Mouse (Mus musculus): ENCODE results near the gene Ephb2. TPM values are rescaled to one million over a fixed set of nuclear protein-coding genes. Genes with fewer than 3 reads are reported as not detected.

Ephb2 gene
- total and polyA plus RNA-seq, 3 experiments, result 0.08 to 0.34 (median 0.33) TPM

DNA sequence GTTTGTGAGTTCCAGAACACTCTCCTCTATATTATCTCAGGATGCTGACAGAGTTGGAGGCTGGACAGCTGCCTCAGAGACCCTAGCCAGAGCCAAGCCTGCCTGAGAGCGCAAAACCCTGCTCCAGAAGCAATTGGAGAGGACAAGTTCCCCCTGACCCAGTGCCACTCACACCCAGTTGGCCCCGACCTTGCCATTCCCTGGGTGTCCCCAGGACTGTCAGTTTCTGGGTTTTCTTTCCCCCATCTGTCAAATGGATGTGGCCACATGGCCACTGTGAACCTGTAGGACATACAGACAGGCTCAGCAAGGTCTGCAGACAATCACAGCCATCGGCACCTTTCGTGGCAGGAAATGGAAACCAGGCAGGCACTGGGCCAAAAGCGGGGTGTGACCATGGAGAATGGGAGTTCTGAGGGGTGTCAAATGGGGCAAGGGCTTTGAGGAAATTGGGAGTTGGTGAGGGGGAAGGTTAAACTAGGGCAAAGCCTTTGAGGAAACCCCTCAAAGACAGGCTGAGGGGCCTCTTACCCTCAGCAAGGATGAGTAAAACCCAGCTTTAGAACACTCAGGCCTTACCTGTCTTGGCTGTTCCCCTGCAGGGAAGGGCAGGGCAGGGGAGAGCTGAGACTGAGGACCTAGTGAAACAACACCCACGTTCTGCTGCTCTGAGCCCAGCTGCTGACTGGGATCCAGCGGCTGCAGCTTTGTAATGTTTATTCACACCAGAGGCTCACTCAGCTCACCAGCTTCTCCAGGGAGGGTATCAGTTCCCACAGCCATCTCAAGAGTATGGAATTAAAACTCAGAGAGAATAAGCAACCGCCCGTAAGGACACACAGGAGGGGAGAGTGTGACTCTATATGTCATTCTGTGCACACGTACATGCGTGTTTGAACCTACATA lies 6.9 kb downstream of the Ephb2 start:
- Histone ChIP-seq H3K9me3 (replicated peaks) (no peaks in the 10 kb centered on the region), H3K36me3 (replicated peaks) (no peaks in the 10 kb centered on the region), H3K4me1 (ENCODE audit: insufficient read depth, low read depth, low read length) (no peaks in the 10 kb centered on the region), H3K27me3 (ENCODE audit: insufficient read depth, low read length) (no peaks in the 10 kb centered on the region; the same call in 1 of the 2 replicates), H3K4me3 (ENCODE audit: low read depth, low read length) (no peak overlapping the region)
- DNase-seq (ENCODE audit: low spot score), result no peak
- TF ChIP-seq GATA2 (IDR thresholded peaks at IDR 0.05; ENCODE audit: borderline replicate concordance, low read depth, low read length), result no peak
- TF ChIP-seq POLR2AphosphoS5 (IDR thresholded peaks at IDR 0.05; ENCODE audit: insufficient replicate concordance, low read depth, low read length), result no peak
- no peak for TF ChIP-seq GATA1 (IDR thresholded peaks at IDR 0.05; ENCODE audit: borderline replicate concordance, low read length)
- TF ChIP-seq CTCF (IDR thresholded peaks at IDR 0.05; ENCODE audit: low read depth, low read length), result no peak
- no peak for TF ChIP-seq TAL1 (conservative IDR thresholded peaks at IDR 0.05; ENCODE audit: low read depth, low read length)
- ATAC-seq (ENCODE audit: extremely low read depth, insufficient number of reproducible peaks, low FRiP score, poor library complexity, severe bottlenecking), result no peak

DNA sequence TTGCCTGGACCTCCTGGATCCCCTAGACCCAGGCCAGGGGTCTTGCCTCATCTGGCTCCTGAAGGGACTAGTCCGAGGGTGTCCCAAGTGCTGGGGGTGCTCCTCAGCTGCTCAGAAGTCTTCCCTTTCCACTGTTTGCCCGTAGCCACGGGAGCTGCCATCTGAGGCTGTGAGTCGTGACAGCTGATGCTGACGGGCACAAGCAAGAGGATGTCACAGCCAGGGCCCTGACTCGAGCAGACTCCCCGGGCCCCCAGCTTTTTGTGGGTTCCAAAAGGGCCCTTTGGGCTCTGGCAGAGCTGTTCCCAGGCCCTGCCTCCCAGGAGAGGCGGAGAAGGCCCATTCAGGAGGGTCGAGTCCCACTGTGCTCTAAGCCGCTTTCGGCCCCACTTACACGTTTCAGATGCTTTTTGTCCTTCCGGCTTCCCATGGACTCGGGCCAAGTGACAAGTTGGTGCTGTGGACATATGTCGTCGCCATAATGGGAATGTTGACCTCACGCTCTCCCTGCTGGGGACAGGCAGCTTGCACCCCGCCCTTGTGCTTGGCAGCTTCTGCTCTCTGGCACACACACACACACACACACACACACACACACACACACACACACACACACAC lies 10.7 kb downstream of the Ephb2 start:
- Histone ChIP-seq H3K4me1 (ENCODE audit: insufficient read depth, low read depth, low read length) (no peaks in the 10 kb centered on the region), H3K36me3 (replicated peaks) (no peaks in the 10 kb centered on the region), H3K27me3 (ENCODE audit: insufficient read depth, low read length) (no peaks in the 10 kb centered on the region; the same call in 1 of the 2 replicates), H3K4me3 (ENCODE audit: low read depth, low read length) (no peak overlapping the region), H3K9me3 (replicated peaks) (no peaks in the 10 kb centered on the region)
- TF ChIP-seq POLR2AphosphoS5 (IDR thresholded peaks at IDR 0.05; ENCODE audit: insufficient replicate concordance, low read depth, low read length) (no peak), TAL1 (conservative IDR thresholded peaks at IDR 0.05; ENCODE audit: low read depth, low read length) (no peak), GATA2 (IDR thresholded peaks at IDR 0.05; ENCODE audit: borderline replicate concordance, low read depth, low read length) (no peak), GATA1 (IDR thresholded peaks at IDR 0.05; ENCODE audit: borderline replicate concordance, low read length) (no peak), CTCF (IDR thresholded peaks at IDR 0.05; ENCODE audit: low read depth, low read length) (no peak)
- ATAC-seq (ENCODE audit: extremely low read depth, insufficient number of reproducible peaks, low FRiP score, poor library complexity, severe bottlenecking), result no peak
- no peak for DNase-seq (ENCODE audit: low spot score)

DNA sequence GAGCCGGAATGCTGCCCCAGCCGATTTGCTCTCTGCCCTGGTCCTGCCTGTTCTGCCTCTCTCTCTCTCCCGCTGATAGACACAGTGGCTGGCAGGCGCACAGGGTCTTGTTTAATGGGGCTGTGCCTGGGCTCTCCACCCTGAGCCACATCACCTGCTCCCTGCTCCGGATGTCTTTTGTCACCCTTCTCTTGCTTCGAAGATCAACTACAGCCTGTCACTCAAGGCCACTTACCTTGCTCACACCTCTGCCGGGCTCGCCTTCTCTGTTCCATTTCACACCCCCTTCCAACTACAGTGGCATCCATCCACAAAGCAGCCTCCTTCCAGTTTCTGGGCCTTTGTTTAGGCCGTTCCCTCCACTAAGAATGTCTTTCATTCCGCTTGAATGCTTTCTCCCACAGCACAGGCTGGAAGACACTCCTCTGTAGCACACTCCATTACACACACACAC lies 15.7 kb downstream of the Ephb2 start:
- DNase-seq (ENCODE audit: low spot score), result no peak
- TF ChIP-seq CTCF (IDR thresholded peaks at IDR 0.05; ENCODE audit: low read depth, low read length) (no peak), GATA1 (IDR thresholded peaks at IDR 0.05; ENCODE audit: borderline replicate concordance, low read length) (no peak), GATA2 (IDR thresholded peaks at IDR 0.05; ENCODE audit: borderline replicate concordance, low read depth, low read length) (no peak), TAL1 (conservative IDR thresholded peaks at IDR 0.05; ENCODE audit: low read depth, low read length) (no peak), POLR2AphosphoS5 (IDR thresholded peaks at IDR 0.05; ENCODE audit: insufficient replicate concordance, low read depth, low read length) (no peak)
- Histone ChIP-seq H3K36me3 (replicated peaks) (no peaks in the 10 kb centered on the region), H3K27me3 (ENCODE audit: insufficient read depth, low read length) (no peaks in the 10 kb centered on the region; the same call in 1 of the 2 replicates), H3K4me1 (ENCODE audit: insufficient read depth, low read depth, low read length) (no peaks in the 10 kb centered on the region), H3K4me3 (ENCODE audit: low read depth, low read length) (no peak overlapping the region), H3K9me3 (replicated peaks) (no peaks in the 10 kb centered on the region)
- no peak for ATAC-seq (ENCODE audit: extremely low read depth, insufficient number of reproducible peaks, low FRiP score, poor library complexity, severe bottlenecking)

DNA sequence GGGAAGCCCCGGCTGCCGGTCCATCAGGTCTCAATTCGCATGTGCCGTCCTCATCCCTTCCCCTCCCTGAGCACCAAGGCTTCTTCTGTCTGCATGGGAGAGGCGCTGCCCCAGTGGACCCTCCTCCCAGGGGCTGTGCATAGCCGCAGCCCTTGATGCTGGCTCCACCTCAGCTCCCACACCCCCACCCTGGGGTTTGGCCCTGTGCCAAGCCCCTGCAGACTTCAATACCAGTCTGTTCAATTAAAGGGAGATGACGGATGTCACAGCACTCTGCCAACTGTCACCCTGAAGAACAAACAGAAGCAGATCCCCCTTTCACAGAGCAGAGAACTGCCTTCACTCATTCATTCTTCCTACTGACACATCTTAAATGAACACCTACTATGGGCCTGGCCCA lies 19.1 kb downstream of the Ephb2 start:
- ATAC-seq (ENCODE audit: extremely low read depth, insufficient number of reproducible peaks, low FRiP score, poor library complexity, severe bottlenecking) (no peak), DNase-seq (ENCODE audit: low spot score) (no peak)
- no peaks in the 10 kb centered on the region; the same call in 1 of the 2 replicates for H3K27me3 ChIP-seq (ENCODE audit: insufficient read depth, low read length)
- TF ChIP-seq POLR2AphosphoS5 (IDR thresholded peaks at IDR 0.05; ENCODE audit: insufficient replicate concordance, low read depth, low read length) (no peak), GATA2 (IDR thresholded peaks at IDR 0.05; ENCODE audit: borderline replicate concordance, low read depth, low read length) (no peak), GATA1 (IDR thresholded peaks at IDR 0.05; ENCODE audit: borderline replicate concordance, low read length) (no peak), CTCF (IDR thresholded peaks at IDR 0.05; ENCODE audit: low read depth, low read length) (no peak), TAL1 (conservative IDR thresholded peaks at IDR 0.05; ENCODE audit: low read depth, low read length) (no peak)
- H3K4me3 ChIP-seq (ENCODE audit: low read depth, low read length), result no peak overlapping the region
- no peaks in the 10 kb centered on the region for H3K36me3 ChIP-seq (replicated peaks)
- no peaks in the 10 kb centered on the region for H3K4me1 ChIP-seq (ENCODE audit: insufficient read depth, low read depth, low read length)
- H3K9me3 ChIP-seq (replicated peaks), result no peaks in the 10 kb centered on the region

DNA sequence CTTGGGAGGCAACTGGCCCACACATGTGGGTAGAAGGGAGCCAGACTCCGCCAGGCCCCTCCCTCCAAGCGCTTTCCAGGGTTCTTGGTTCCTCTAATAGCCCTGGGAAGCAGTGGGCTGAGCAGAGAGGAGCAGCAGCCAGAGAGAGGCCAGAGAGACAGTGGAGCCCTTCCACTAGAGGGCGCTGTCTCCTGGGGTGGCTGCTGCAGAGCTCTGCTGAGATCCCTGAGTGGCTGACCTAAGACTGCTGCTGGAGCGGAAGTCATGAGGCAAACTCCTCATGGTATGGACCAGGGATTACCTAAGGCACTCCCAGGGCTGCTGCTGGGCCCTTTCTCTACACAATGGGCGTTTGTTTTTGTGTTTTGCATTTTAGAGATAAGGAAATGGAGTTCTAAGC lies 20.4 kb downstream of the Ephb2 start:
- TF ChIP-seq TAL1 (conservative IDR thresholded peaks at IDR 0.05; ENCODE audit: low read depth, low read length) (no peak), GATA1 (IDR thresholded peaks at IDR 0.05; ENCODE audit: borderline replicate concordance, low read length) (no peak), CTCF (IDR thresholded peaks at IDR 0.05; ENCODE audit: low read depth, low read length) (no peak), POLR2AphosphoS5 (IDR thresholded peaks at IDR 0.05; ENCODE audit: insufficient replicate concordance, low read depth, low read length) (no peak), GATA2 (IDR thresholded peaks at IDR 0.05; ENCODE audit: borderline replicate concordance, low read depth, low read length) (no peak)
- DNase-seq (ENCODE audit: low spot score) (peak; percentile 26), ATAC-seq (ENCODE audit: extremely low read depth, insufficient number of reproducible peaks, low FRiP score, poor library complexity, severe bottlenecking) (0 out of 2 replicates have a peak, but pooled peaks have one; percentile 8)
- Histone ChIP-seq H3K36me3 (replicated peaks) (no peaks in the 10 kb centered on the region), H3K27me3 (ENCODE audit: insufficient read depth, low read length) (no peaks in the 10 kb centered on the region; the same call in 1 of the 2 replicates), H3K4me3 (ENCODE audit: low read depth, low read length) (no peak overlapping the region), H3K9me3 (replicated peaks) (no peaks in the 10 kb centered on the region), H3K4me1 (ENCODE audit: insufficient read depth, low read depth, low read length) (no peaks in the 10 kb centered on the region)

DNA sequence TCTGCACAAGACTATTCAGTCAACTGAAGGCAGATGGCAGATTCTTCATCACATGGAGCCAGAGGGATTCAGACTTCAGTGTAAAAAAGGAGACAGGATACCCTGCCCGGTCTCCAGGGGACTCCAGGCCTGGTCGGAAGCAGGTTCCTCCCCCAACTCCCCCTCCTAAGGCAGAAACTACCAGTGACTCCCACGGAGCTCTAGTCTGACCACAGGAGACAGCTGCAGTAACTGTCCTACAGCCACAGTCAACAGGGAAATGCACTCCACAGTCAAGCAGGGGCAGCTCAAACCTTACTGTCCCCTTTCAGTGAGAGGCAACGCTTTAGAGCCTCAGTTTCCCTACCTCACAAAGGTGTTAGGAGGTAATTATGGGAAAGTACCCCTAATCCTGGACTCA lies 23.2 kb downstream of the Ephb2 start:
- DNase-seq (ENCODE audit: low spot score) (no peak), ATAC-seq (ENCODE audit: extremely low read depth, insufficient number of reproducible peaks, low FRiP score, poor library complexity, severe bottlenecking) (no peak)
- TF ChIP-seq GATA2 (IDR thresholded peaks at IDR 0.05; ENCODE audit: borderline replicate concordance, low read depth, low read length) (no peak), POLR2AphosphoS5 (IDR thresholded peaks at IDR 0.05; ENCODE audit: insufficient replicate concordance, low read depth, low read length) (no peak), CTCF (IDR thresholded peaks at IDR 0.05; ENCODE audit: low read depth, low read length) (no peak), GATA1 (IDR thresholded peaks at IDR 0.05; ENCODE audit: borderline replicate concordance, low read length) (no peak), TAL1 (conservative IDR thresholded peaks at IDR 0.05; ENCODE audit: low read depth, low read length) (no peak)
- Histone ChIP-seq H3K4me1 (ENCODE audit: insufficient read depth, low read depth, low read length) (no peaks in the 10 kb centered on the region), H3K9me3 (replicated peaks) (no peaks in the 10 kb centered on the region), H3K4me3 (ENCODE audit: low read depth, low read length) (no peak overlapping the region), H3K27me3 (ENCODE audit: insufficient read depth, low read length) (no peaks in the 10 kb centered on the region), H3K36me3 (replicated peaks) (no peaks in the 10 kb centered on the region)
